Mouse (Mus musculus): ENCODE results near the gene Fkbp2. TPM values are rescaled to one million over a fixed set of nuclear protein-coding genes. Genes with fewer than 3 reads are reported as not detected.

Fkbp2 gene
- polyA plus RNA-seq, 1 experiment from 2014 or later: 84.8 TPM

DNA sequence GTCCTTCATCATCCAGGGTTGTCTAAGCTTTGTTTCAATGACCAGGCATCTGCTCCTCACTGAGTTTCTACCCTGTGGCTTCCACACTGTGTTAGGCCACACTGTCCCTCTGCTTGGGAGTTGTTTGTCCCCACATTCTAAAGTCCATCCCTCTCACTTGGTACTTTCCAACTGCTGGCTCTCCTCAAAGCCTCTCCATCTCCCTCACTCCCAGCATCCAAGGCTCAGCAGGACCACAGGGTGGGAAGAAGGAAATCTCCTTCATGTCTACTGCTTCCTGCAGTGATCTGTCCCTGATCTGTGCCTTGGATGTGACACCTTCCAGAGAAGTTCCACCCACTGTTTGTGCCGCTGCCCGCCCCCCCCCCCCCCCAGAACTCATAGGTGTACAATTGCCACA, 49.3 kb downstream of the Fkbp2 start:
- ATAC-seq (ENCODE audit: insufficient read depth): no peak
- no peak overlapping the region for H3K9ac ChIP-seq
- no peak for DNase-seq
- TF ChIP-seq CTCF (IDR thresholded peaks at IDR 0.05; ENCODE audit: low read depth): no peak
- 7% methylated on average over 2 of the region's 2 CpGs for WGBS
- no peaks in the 10 kb centered on the region for H3K9me3 ChIP-seq (ENCODE audit: low read depth, low read length)
- H3K4me3 ChIP-seq (ENCODE audit: low read depth, low read length): no peak overlapping the region
- H3K4me1 ChIP-seq (ENCODE audit: insufficient read depth): no peaks in the 10 kb centered on the region
- peaks cover 90% of the 10 kb centered on the region for H3K27me3 ChIP-seq (ENCODE audit: insufficient read depth, low read length)
- H3K27ac ChIP-seq (ENCODE audit: low read depth): no peak overlapping the region
- no peak overlapping the region for H3K4me2 ChIP-seq
- no peaks in the 10 kb centered on the region for H3K36me3 ChIP-seq (ENCODE audit: insufficient read depth)

DNA sequence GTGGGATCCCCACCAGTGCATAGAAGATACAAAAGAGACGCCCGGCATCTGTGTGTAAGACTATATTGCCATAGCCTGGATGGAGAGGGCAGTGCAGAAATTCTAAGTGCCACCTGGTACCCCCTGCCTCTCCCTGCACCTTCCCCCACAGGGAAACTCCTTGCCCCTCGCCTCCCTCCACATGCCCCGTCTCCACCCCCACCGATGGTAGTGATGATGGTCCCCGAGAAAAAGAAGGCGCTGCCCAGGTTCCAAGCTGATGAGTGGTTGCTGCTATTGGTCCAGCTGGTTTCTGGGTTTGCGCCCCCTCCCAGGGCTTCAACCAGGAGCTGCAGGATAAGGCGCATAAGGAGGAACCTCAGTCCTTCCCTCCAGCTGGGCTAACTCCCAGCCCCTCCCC, 52.2 kb downstream of the Fkbp2 start:
- Histone ChIP-seq H3K9ac (no peak overlapping the region), H3K4me2 (no peak overlapping the region), H3K27ac (ENCODE audit: low read depth) (no peak overlapping the region), H3K27me3 (ENCODE audit: insufficient read depth, low read length) (peaks cover 88% of the 10 kb centered on the region), H3K4me3 (ENCODE audit: low read depth, low read length) (no peak overlapping the region), H3K9me3 (ENCODE audit: low read depth, low read length) (no peaks in the 10 kb centered on the region), H3K4me1 (ENCODE audit: insufficient read depth) (no peaks in the 10 kb centered on the region), H3K36me3 (ENCODE audit: insufficient read depth) (no peaks in the 10 kb centered on the region)
- ATAC-seq (ENCODE audit: insufficient read depth) (no peak), DNase-seq (no peak)
- no peak for TF ChIP-seq CTCF (IDR thresholded peaks at IDR 0.05; ENCODE audit: low read depth)
- WGBS: 11% methylated on average over 9 of the region's 9 CpGs

Other genes starting within 250 kb of the Fkbp2 start
- gene Rps6ka4, start 139.9 kb downstream of the Fkbp2 start, polyA plus RNA-seq (2014; fragmentation: Nextera tagmentation; extraction: Ambion mirVana): 28.6 and 29.8 TPM in 2 replicates
- 1.0 and 1.5 TPM in 2 replicates for gene Ccdc88b, start 122.3 kb downstream of the Fkbp2 start, polyA plus RNA-seq (2014; fragmentation: Nextera tagmentation; extraction: Ambion mirVana)
- gene Trmt112, start 70.8 kb downstream of the Fkbp2 start, polyA plus RNA-seq (2014; fragmentation: Nextera tagmentation; extraction: Ambion mirVana): 151 and 155 TPM in 2 replicates
- gene Prdx5, start 70.4 kb downstream of the Fkbp2 start, polyA plus RNA-seq (2014; fragmentation: Nextera tagmentation; extraction: Ambion mirVana): 151 and 153 TPM in 2 replicates
- 3.1 and 4.2 TPM in 2 replicates for gene Esrra, start 58.7 kb downstream of the Fkbp2 start, polyA plus RNA-seq (2014; fragmentation: Nextera tagmentation; extraction: Ambion mirVana)
- 2.2 and 2.3 TPM in 2 replicates for gene Catsperz, start 55.1 kb downstream of the Fkbp2 start, polyA plus RNA-seq (2014; fragmentation: Nextera tagmentation; extraction: Ambion mirVana)
- gene Kcnk4, start 46.0 kb downstream of the Fkbp2 start, polyA plus RNA-seq (2014; fragmentation: Nextera tagmentation; extraction: Ambion mirVana): 0.17 and 0.38 TPM in 2 replicates
- 61.0 and 65.0 TPM in 2 replicates for gene Bad, start 38.6 kb downstream of the Fkbp2 start, polyA plus RNA-seq (2014; fragmentation: Nextera tagmentation; extraction: Ambion mirVana)
- gene Gpr137, start 38.0 kb downstream of the Fkbp2 start, polyA plus RNA-seq (2014; fragmentation: Nextera tagmentation; extraction: Ambion mirVana): 21.8 and 23.5 TPM in 2 replicates
- gene Ppp1r14b, start 5.5 kb downstream of the Fkbp2 start, polyA plus RNA-seq (2014; fragmentation: Nextera tagmentation; extraction: Ambion mirVana): 218 and 224 TPM in 2 replicates
- 53.3 and 55.9 TPM in 2 replicates for gene Plcb3, start 4.0 kb downstream of the Fkbp2 start, polyA plus RNA-seq (2014; fragmentation: Nextera tagmentation; extraction: Ambion mirVana)
- gene Vegfb, start 7.2 kb upstream of the Fkbp2 start, polyA plus RNA-seq (2014; fragmentation: Nextera tagmentation; extraction: Ambion mirVana): 42.5 and 44.6 TPM in 2 replicates
- gene Dnajc4, start 12.1 kb upstream of the Fkbp2 start, polyA plus RNA-seq (2014; fragmentation: Nextera tagmentation; extraction: Ambion mirVana): 18.6 and 22.8 TPM in 2 replicates
- 20.4 and 20.7 TPM in 2 replicates for gene Nudt22, start 15.6 kb upstream of the Fkbp2 start, polyA plus RNA-seq (2014; fragmentation: Nextera tagmentation; extraction: Ambion mirVana)
- gene Trpt1, start 15.6 kb upstream of the Fkbp2 start, polyA plus RNA-seq (2014; fragmentation: Nextera tagmentation; extraction: Ambion mirVana): 9.0 and 10.5 TPM in 2 replicates
- gene Fermt3, start 39.0 kb upstream of the Fkbp2 start, polyA plus RNA-seq (2014; fragmentation: Nextera tagmentation; extraction: Ambion mirVana): 8.6 and 9.1 TPM in 2 replicates
- gene Stip1, start 59.5 kb upstream of the Fkbp2 start, polyA plus RNA-seq (2014; fragmentation: Nextera tagmentation; extraction: Ambion mirVana): 250 and 255 TPM in 2 replicates
- 11.0 and 11.4 TPM in 2 replicates for gene Macrod1, start 76.3 kb upstream of the Fkbp2 start, polyA plus RNA-seq (2014; fragmentation: Nextera tagmentation; extraction: Ambion mirVana)
- gene Flrt1, start 125.2 kb upstream of the Fkbp2 start, polyA plus RNA-seq (2014; fragmentation: Nextera tagmentation; extraction: Ambion mirVana): 1.4 and 2.0 TPM in 2 replicates
- 206 and 221 TPM in 2 replicates for gene Otub1, start 225.8 kb upstream of the Fkbp2 start, polyA plus RNA-seq (2014; fragmentation: Nextera tagmentation; extraction: Ambion mirVana)
- 917 and 922 TPM in 2 replicates for gene Cox8a, start 237.1 kb upstream of the Fkbp2 start, polyA plus RNA-seq (2014; fragmentation: Nextera tagmentation; extraction: Ambion mirVana)